Mouse (Mus musculus): Measurements from ENCODE around the gene Smox. TPM values are rescaled to one million over a fixed set of nuclear protein-coding genes. Genes with fewer than 3 reads are reported as not detected.

Smox gene
- polyA plus RNA-seq, 1 experiment: 49.1 TPM

DNA sequence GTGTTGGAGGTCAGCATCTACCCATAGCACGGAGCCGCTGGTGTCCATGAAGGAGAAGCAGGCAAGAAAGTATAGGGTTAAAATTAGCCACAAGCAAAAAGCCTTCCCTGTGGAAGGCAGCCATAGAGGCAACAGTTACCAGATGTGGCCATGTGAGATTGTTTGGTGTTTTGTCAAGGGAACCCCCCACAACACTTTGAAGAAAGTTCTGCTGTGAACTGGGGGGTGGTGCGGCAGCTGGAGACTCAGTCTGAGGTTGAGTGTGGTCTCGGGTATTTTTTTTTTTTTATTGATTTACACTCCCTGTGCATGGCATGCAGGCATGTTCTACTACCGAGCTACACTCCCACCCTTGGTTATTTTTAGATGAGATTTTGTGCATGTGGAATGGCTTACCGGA is 8.8 kb upstream of the Smox start:
- Histone ChIP-seq H3K4me1 (replicated peaks; ENCODE audit: control insufficient read depth, insufficient read depth, low read length) (peaks cover 17% of the 10 kb centered on the region), H3K27me3 (ENCODE audit: control insufficient read depth, insufficient read depth, low read length) (no peaks in the 10 kb centered on the region), H3K4me3 (ENCODE audit: control insufficient read depth, insufficient read depth, low read length) (no peak overlapping the region), H3K36me3 (ENCODE audit: control insufficient read depth, insufficient read depth, low read length) (no peaks in the 10 kb centered on the region), H3K27ac (ENCODE audit: control insufficient read depth, insufficient read depth, low read length) (no peak overlapping the region)
- WGBS: 47% methylated on average over 6 of the region's 6 CpGs
- TF ChIP-seq CTCF (IDR thresholded peaks at IDR 0.05; ENCODE audit: borderline replicate concordance, control insufficient read depth, extremely low read depth, insufficient read depth, low read length, poor library complexity) (no peak), POLR2A (IDR thresholded peaks at IDR 0.05; ENCODE audit: control insufficient read depth, extremely low read depth, insufficient read depth, low read length, poor library complexity) (no peak)
- no peak for DNase-seq

DNA sequence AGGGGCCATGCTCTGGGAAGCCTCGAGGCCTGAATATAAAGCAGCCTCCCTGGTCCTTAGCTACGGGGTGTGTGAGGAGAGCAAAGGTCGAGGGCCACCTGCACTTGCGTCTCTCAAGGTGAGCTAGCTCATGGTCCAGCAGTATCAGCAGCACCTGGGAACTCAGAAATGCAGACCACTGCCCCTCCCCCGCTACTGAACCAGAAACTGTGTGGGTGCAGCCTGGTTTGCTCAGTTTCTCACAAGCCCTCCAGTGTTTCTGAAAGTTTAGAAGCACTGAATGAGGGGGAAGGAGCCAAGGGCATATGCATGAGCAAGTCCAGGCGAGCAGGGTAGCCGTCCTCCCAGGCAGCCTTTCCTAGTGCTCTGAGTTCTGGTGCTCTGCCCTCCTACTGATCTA is 7.7 kb upstream of the Smox start:
- Histone ChIP-seq H3K36me3 (ENCODE audit: control insufficient read depth, insufficient read depth, low read length) (no peaks in the 10 kb centered on the region), H3K4me1 (replicated peaks; ENCODE audit: control insufficient read depth, insufficient read depth, low read length) (peaks cover 17% of the 10 kb centered on the region), H3K27me3 (ENCODE audit: control insufficient read depth, insufficient read depth, low read length) (no peaks in the 10 kb centered on the region), H3K4me3 (ENCODE audit: control insufficient read depth, insufficient read depth, low read length) (no peak overlapping the region), H3K27ac (ENCODE audit: control insufficient read depth, insufficient read depth, low read length) (no peak overlapping the region)
- no peak for TF ChIP-seq POLR2A (IDR thresholded peaks at IDR 0.05; ENCODE audit: control insufficient read depth, extremely low read depth, insufficient read depth, low read length, poor library complexity)
- no peak for TF ChIP-seq CTCF (IDR thresholded peaks at IDR 0.05; ENCODE audit: borderline replicate concordance, control insufficient read depth, extremely low read depth, insufficient read depth, low read length, poor library complexity)
- 87% methylated on average over 7 of the region's 7 CpGs for WGBS
- DNase-seq: no peak

DNA sequence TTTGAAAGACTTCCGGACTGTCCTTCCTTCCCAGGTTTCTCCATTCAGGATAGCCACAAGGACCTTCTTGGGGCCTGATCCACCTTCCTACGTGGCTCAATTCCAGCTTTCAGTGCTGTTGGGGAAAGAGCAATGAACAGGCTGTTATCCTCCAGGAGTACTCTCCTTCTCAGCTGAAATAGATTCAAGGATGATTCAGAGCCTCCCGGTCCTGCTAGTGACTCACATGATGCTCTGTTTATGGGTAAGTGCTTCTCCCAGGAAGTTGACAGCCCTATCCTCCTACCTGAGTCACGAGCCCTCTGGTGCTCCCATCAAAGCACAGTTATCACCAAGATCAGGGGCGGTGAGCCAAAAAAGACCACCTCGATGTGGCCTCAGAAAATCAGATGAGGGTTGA is 7.1 kb upstream of the Smox start:
- no peak overlapping the region for H3K4me3 ChIP-seq (ENCODE audit: control insufficient read depth, insufficient read depth, low read length)
- H3K36me3 ChIP-seq (ENCODE audit: control insufficient read depth, insufficient read depth, low read length): no peaks in the 10 kb centered on the region
- TF ChIP-seq POLR2A (IDR thresholded peaks at IDR 0.05; ENCODE audit: control insufficient read depth, extremely low read depth, insufficient read depth, low read length, poor library complexity) (no peak), CTCF (IDR thresholded peaks at IDR 0.05; ENCODE audit: borderline replicate concordance, control insufficient read depth, extremely low read depth, insufficient read depth, low read length, poor library complexity) (no peak)
- H3K27ac ChIP-seq (ENCODE audit: control insufficient read depth, insufficient read depth, low read length): no peak overlapping the region
- WGBS: 84% methylated on average over 6 of the region's 6 CpGs
- H3K27me3 ChIP-seq (ENCODE audit: control insufficient read depth, insufficient read depth, low read length): no peaks in the 10 kb centered on the region
- peaks cover 17% of the 10 kb centered on the region for H3K4me1 ChIP-seq (replicated peaks; ENCODE audit: control insufficient read depth, insufficient read depth, low read length)
- no peak for DNase-seq

- H3K4me3 ChIP-seq (ENCODE audit: control insufficient read depth, insufficient read depth, low read length): no peak overlapping the region
- no peaks in the 10 kb centered on the region for H3K27me3 ChIP-seq (ENCODE audit: control insufficient read depth, insufficient read depth, low read length)
- no peaks in the 10 kb centered on the region for H3K36me3 ChIP-seq (ENCODE audit: control insufficient read depth, insufficient read depth, low read length)
- no peak overlapping the region for H3K27ac ChIP-seq (ENCODE audit: control insufficient read depth, insufficient read depth, low read length)
- TF ChIP-seq POLR2A (IDR thresholded peaks at IDR 0.05; ENCODE audit: control insufficient read depth, extremely low read depth, insufficient read depth, low read length, poor library complexity) (no peak), CTCF (IDR thresholded peaks at IDR 0.05; ENCODE audit: borderline replicate concordance, control insufficient read depth, extremely low read depth, insufficient read depth, low read length, poor library complexity) (no peak)
- WGBS: 88% methylated on average over 15 of the region's 15 CpGs
- peaks cover 17% of the 10 kb centered on the region for H3K4me1 ChIP-seq (replicated peaks; ENCODE audit: control insufficient read depth, insufficient read depth, low read length)
- DNase-seq: no peak
These were observed 6.2 kb upstream of the Smox start for GRCm38 (mm10) chr2:131485126-131485525.

DNA sequence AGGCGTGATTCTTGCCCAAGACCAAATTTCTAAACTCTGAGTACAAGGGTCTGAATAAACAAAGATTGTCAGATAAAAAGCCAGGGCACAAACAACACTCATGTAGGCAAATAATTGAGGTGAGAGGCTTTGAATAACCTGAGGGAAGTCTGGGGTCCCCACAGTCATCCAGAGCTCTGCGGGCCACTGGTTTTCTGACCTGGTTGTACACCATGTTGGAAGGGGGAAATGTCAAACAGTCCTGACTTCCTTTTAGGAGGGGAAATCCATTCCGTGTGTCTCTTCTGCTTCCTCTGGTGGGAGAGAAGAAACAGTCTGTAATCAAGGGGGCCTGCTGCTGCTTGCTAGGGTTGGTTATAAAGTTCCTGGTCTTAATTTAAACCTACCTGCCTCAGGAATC is 5.2 kb upstream of the Smox start:
- Histone ChIP-seq H3K27ac (ENCODE audit: control insufficient read depth, insufficient read depth, low read length) (no peak overlapping the region), H3K36me3 (ENCODE audit: control insufficient read depth, insufficient read depth, low read length) (no peaks in the 10 kb centered on the region), H3K4me1 (replicated peaks; ENCODE audit: control insufficient read depth, insufficient read depth, low read length) (peaks cover 10% of the 10 kb centered on the region), H3K27me3 (ENCODE audit: control insufficient read depth, insufficient read depth, low read length) (no peaks in the 10 kb centered on the region), H3K4me3 (ENCODE audit: control insufficient read depth, insufficient read depth, low read length) (no peak overlapping the region)
- 83% methylated on average over 3 of the region's 3 CpGs for WGBS
- TF ChIP-seq POLR2A (IDR thresholded peaks at IDR 0.05; ENCODE audit: control insufficient read depth, extremely low read depth, insufficient read depth, low read length, poor library complexity) (no peak), CTCF (IDR thresholded peaks at IDR 0.05; ENCODE audit: borderline replicate concordance, control insufficient read depth, extremely low read depth, insufficient read depth, low read length, poor library complexity) (no peak)
- DNase-seq: no peak

DNA sequence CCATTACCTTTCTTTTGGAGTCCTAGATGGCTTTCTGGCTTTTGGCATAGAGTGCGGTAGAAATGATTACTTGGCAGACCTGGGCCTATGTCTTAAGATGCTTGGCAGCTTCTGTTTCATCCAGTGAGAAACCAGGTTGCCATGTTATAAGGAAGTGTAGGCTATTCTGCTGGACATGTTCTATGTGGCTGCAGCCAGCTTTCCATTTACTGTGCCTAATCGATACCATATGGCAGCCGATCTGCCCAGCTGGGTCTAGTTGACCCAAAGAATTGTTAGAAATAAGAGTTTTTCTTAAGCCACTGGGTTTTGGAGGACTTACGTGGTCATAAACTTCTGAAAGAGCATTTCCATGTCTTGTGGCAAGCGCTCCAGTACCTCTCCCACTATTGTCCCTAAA is 4.0 kb upstream of the Smox start:
- Histone ChIP-seq H3K27me3 (ENCODE audit: control insufficient read depth, insufficient read depth, low read length) (no peaks in the 10 kb centered on the region; the same call in 1 of the 2 replicates), H3K27ac (ENCODE audit: control insufficient read depth, insufficient read depth, low read length) (no peak overlapping the region), H3K4me1 (replicated peaks; ENCODE audit: control insufficient read depth, insufficient read depth, low read length) (peaks cover 10% of the 10 kb centered on the region), H3K4me3 (ENCODE audit: control insufficient read depth, insufficient read depth, low read length) (no peak overlapping the region), H3K36me3 (ENCODE audit: control insufficient read depth, insufficient read depth, low read length) (no peaks in the 10 kb centered on the region)
- TF ChIP-seq CTCF (IDR thresholded peaks at IDR 0.05; ENCODE audit: borderline replicate concordance, control insufficient read depth, extremely low read depth, insufficient read depth, low read length, poor library complexity) (no peak), POLR2A (IDR thresholded peaks at IDR 0.05; ENCODE audit: control insufficient read depth, extremely low read depth, insufficient read depth, low read length, poor library complexity) (no peak)
- no peak for DNase-seq
- 99% methylated on average over 5 of the region's 5 CpGs for WGBS

GRCm38 (mm10) chr2:131488261-131488660 is 3.0 kb upstream of the Smox start:
- Histone ChIP-seq H3K27me3 (ENCODE audit: control insufficient read depth, insufficient read depth, low read length) (no peaks in the 10 kb centered on the region; the same call in 1 of the 2 replicates), H3K27ac (ENCODE audit: control insufficient read depth, insufficient read depth, low read length) (no peak overlapping the region), H3K36me3 (ENCODE audit: control insufficient read depth, insufficient read depth, low read length) (no peaks in the 10 kb centered on the region), H3K4me3 (ENCODE audit: control insufficient read depth, insufficient read depth, low read length) (no peak overlapping the region), H3K4me1 (replicated peaks; ENCODE audit: control insufficient read depth, insufficient read depth, low read length) (peaks cover 12% of the 10 kb centered on the region)
- no peak for DNase-seq
- 100% methylated on average over 4 of the region's 4 CpGs for WGBS
- TF ChIP-seq CTCF (IDR thresholded peaks at IDR 0.05; ENCODE audit: borderline replicate concordance, control insufficient read depth, extremely low read depth, insufficient read depth, low read length, poor library complexity) (no peak), POLR2A (IDR thresholded peaks at IDR 0.05; ENCODE audit: control insufficient read depth, extremely low read depth, insufficient read depth, low read length, poor library complexity) (no peak)

Data from thymus, adult 2 months (tissue).